Mouse (Mus musculus) hematopoietic multipotent progenitor cell, adult 10-12 weeks (in vitro differentiated cells): ENCODE results near the gene Ccdc182. TPM values are rescaled to one million over a fixed set of nuclear protein-coding genes. Genes with fewer than 3 reads are reported as not detected.

Experiments
- polyA plus RNA-seq: library from polyadenylated mRNA; stranded (reverse); fragments of >175 nt; gene quantifications from 2 replicates; pipeline ENCODE4 v1.2.3, GENCODE M21; 2012; ENCODE audit warnings: low replicate concordance

The Ccdc182 gene
- not detected in 2 replicates for polyA plus RNA-seq

DNA sequence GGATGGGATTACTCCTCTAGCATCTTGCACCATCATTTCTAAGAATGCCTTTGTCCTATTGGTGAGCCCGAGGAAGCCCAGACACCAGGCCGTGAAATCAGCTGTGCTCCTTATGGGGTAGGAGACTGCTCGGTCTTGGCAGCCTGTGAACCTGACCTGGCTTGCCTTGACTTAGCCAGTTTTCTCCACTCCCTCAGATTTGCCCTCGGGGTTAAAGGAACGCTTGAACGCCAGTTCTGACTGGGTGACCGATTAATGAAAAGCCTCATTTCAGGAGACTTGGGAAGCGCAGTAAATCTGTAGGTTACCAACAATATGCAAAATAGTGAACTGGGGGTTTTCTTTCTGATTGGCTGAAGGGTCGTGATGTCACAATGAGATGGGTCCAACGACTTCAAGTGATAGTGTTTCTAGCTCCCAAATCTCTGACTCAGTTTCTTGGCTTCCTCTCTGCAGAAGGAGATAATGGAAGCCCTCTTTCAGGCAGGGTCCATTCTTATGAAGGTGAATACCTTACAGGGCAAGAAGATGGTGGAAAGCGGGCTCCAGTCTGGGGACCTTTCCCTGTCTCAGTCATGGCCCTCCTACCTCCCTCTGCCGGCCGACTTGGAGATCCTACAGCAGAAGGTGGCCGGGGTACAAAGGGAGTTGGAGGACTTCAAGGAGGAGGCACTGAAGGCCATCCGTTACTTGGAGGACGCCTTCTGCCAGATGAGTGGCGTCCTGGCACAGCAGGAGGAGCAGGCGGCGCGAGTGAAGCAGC, at the start of gene Ccdc182:
Ccdc182 (plus strand) TSS at position 428 of the 763 bp plus-strand sequence.

Other genes with a start within 250 kb of the Ccdc182 start
- gene Srsf1, start 246.7 kb upstream of the Ccdc182 start, polyA plus RNA-seq = 146 TPM in 2 replicates
- 14.8 and 20.3 TPM in 2 replicates for gene Vezf1, start 225.8 kb upstream of the Ccdc182 start, polyA plus RNA-seq
- 7.0 and 18.5 TPM in 2 replicates for gene Cuedc1, start 196.0 kb upstream of the Ccdc182 start, polyA plus RNA-seq
- 98.9 and 145 TPM in 2 replicates for gene Mrps23, start 89.7 kb upstream of the Ccdc182 start, polyA plus RNA-seq